Mouse (Mus musculus): Measurements from ENCODE around the gene Olfr1392. TPM values are rescaled to one million over a fixed set of nuclear protein-coding genes. Genes with fewer than 3 reads are reported as not detected.

The Olfr1392 gene
- polyA plus RNA-seq, 1 experiment from 2014 or later = not detected

DNA sequence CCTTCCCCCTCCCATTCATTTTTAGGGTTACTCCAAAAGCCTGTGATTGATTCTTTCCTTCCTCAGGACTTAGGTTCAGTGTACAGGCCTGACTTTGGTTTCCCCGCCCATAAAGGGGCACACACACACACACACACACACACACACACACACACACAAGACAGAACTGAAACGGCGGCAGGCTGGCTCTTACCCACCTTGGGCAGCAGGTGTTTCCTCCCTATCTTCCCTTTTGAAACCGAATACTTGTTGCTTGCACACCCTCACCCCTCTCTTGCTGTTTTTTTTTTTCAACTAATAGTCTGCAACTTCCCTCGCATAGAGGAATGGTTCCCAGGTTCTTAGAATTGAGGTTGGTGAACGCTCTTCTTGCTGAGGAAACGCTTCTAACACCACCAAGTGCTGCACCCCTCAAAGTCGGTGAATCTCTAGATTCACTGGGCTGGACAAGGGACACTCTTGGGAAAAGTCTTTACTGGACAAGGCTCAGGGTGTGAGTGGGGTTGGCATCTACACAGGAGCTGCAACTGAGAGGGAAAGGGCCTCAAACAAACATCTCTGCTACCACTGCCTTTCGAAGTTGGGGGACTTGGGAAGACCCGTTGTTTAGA, 35.2 kb upstream of the Olfr1392 start:
- Histone ChIP-seq H3K9ac (ENCODE audit: low read length) (peak overlapping the region; percentile 89), H3K4me1 (replicated peaks; ENCODE audit: control insufficient read depth, insufficient read depth) (peaks cover 31% of the 10 kb centered on the region), H3K9me3 (ENCODE audit: control insufficient read depth, low read length) (no peaks in the 10 kb centered on the region), H3K4me3 (ENCODE audit: low read depth, low read length) (peak overlapping the region; percentile 75), H3K4me2 (replicated peaks; ENCODE audit: low read depth) (peak overlapping the region; percentile 79), H3K27me3 (ENCODE audit: control insufficient read depth, insufficient read depth, low read length) (no peaks in the 10 kb centered on the region), H3K27ac (replicated peaks) (peak overlapping the region; percentile 98), H3K36me3 (ENCODE audit: control insufficient read depth, insufficient read depth, low read length) (peaks cover 9% of the 10 kb centered on the region; the same call in 1 of the 2 replicates)
- 12% methylated on average over 10 of the region's 10 CpGs for WGBS
- DNase-seq (ENCODE audit: low spot score) (peak; percentile 34), ATAC-seq (ENCODE audit: low FRiP score, low TSS enrichment) (no peak)
- no peak for TF ChIP-seq EP300 (optimal IDR thresholded peaks at IDR 0.05)
- TF ChIP-seq CTCF (IDR thresholded peaks at IDR 0.05; ENCODE audit: low read depth) = no peak

DNA sequence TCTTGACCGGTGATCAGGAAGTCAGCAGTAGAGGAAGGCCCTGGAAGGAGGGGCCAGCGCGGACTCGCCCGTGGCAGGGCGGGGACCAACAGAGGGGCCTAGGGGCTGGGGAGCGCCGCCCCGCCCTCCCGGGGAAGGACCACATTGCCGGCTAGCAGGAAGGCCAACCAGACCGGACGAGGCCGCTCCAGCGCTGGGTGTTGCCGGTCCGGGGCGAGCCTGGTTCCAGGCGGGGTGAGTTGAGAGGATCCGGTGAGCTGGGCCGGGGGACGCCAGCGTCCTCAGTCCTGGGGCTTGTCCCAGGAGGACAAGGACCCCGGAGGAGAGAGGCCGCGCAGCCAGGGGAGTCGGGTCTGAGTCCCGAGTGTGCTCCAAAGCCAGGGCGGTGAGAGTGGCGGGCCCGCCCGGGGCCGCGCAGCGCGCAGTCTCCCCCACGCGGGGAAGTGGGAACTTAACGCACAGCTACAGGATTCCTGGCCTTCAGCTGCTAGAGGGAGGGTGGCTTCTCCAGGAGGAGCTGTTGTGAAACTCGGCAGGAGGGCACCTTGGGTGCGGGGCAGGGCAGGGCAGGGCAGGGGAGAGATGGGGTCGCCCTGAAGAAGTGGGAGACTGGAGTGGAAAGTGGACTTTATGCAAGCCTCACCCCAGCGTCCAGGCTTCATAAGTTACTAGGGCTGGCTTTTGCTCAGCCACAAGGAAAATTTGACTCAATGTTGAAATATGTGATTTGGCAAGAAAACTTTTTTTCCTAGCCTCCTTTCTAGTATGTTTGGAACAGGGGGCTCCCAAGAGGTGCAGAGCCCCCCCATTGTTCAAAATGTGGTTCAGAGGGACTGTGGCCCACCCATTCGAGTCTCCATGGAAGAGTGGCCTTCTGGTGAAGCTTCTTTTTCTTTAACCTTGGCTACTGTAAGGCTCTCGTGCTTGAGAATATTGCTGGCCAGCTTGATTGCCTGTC, 34.4 kb upstream of the Olfr1392 start:
- DNase-seq (ENCODE audit: low spot score) (peak; percentile 93), ATAC-seq (ENCODE audit: low FRiP score, low TSS enrichment) (peak; percentile 95)
- Histone ChIP-seq H3K36me3 (ENCODE audit: control insufficient read depth, insufficient read depth, low read length) (peaks cover 9% of the 10 kb centered on the region), H3K9me3 (ENCODE audit: control insufficient read depth, low read length) (no peaks in the 10 kb centered on the region), H3K4me2 (replicated peaks; ENCODE audit: low read depth) (peak overlapping the region; percentile 79), H3K4me3 (ENCODE audit: low read depth, low read length) (peak overlapping the region; percentile 75), H3K4me1 (replicated peaks; ENCODE audit: control insufficient read depth, insufficient read depth) (peaks cover 27% of the 10 kb centered on the region), H3K9ac (ENCODE audit: low read length) (peak overlapping the region; percentile 89), H3K27me3 (ENCODE audit: control insufficient read depth, insufficient read depth, low read length) (no peaks in the 10 kb centered on the region), H3K27ac (replicated peaks) (peak overlapping the region; percentile 98)
- no peak for TF ChIP-seq EP300 (optimal IDR thresholded peaks at IDR 0.05)
- TF ChIP-seq CTCF (IDR thresholded peaks at IDR 0.05; ENCODE audit: low read depth) = peak; percentile 67
- 2% methylated on average over 43 of the region's 45 CpGs for WGBS

DNA sequence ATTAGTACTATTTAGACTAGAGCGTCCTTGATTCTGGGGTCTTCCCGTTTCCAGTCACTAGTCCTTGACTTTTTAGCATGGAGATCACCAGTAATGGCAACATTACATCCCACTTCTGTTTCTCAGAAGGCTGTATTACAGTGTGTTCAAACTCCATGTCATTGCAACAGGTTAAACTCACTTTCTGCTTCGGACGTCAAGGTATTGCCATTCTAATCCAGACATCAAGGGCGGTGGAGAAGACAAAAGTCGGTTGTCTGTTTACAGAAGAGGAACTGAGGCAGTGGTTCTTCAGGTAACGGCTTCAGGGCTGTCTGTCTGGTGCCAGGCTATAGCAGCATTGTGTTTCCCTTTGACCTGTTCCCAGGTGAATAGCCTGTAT, 33.7 kb upstream of the Olfr1392 start:
- WGBS = 40% methylated on average over 7 of the region's 7 CpGs
- Histone ChIP-seq H3K4me3 (ENCODE audit: low read depth, low read length) (peak overlapping the region; percentile 75), H3K36me3 (ENCODE audit: control insufficient read depth, insufficient read depth, low read length) (peaks cover 9% of the 10 kb centered on the region), H3K9ac (ENCODE audit: low read length) (peak overlapping the region; percentile 89), H3K9me3 (ENCODE audit: control insufficient read depth, low read length) (no peaks in the 10 kb centered on the region), H3K27me3 (ENCODE audit: control insufficient read depth, insufficient read depth, low read length) (no peaks in the 10 kb centered on the region), H3K4me1 (replicated peaks; ENCODE audit: control insufficient read depth, insufficient read depth) (peaks cover 26% of the 10 kb centered on the region), H3K27ac (replicated peaks) (peak overlapping the region; percentile 98), H3K4me2 (replicated peaks; ENCODE audit: low read depth) (peak overlapping the region; percentile 79)
- DNase-seq (ENCODE audit: low spot score) (no peak), ATAC-seq (ENCODE audit: low FRiP score, low TSS enrichment) (no peak)
- no peak for TF ChIP-seq CTCF (IDR thresholded peaks at IDR 0.05; ENCODE audit: low read depth)
- TF ChIP-seq EP300 (optimal IDR thresholded peaks at IDR 0.05) = no peak

DNA sequence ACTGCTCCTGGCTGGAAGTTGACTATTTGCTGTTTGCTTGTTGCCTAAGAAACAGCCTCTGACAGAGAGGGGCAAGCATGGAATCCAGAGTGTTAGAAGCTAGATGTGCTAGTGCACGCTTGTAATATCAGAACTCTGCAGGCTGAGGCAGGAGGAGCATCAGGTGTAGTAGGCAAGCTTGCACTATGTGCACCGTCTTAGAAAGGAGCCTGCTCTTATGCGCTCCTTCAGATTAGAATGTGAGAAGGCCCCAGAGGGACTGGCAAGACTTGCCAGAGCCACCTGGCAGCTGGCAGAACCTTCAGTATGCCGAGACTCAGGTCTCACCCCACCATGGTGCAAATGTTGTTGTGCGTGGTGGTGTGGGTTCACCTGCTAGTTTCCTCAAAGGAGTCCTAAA, 33.0 kb upstream of the Olfr1392 start:
- H3K4me3 ChIP-seq (ENCODE audit: low read depth, low read length) = no peak overlapping the region
- H3K9ac ChIP-seq (ENCODE audit: low read length) = no peak overlapping the region
- H3K4me2 ChIP-seq (replicated peaks; ENCODE audit: low read depth) = peak overlapping the region; percentile 0; the same call in 1 of the 2 replicates
- TF ChIP-seq CTCF (IDR thresholded peaks at IDR 0.05; ENCODE audit: low read depth) (no peak), EP300 (optimal IDR thresholded peaks at IDR 0.05) (no peak)
- no peaks in the 10 kb centered on the region for H3K9me3 ChIP-seq (ENCODE audit: control insufficient read depth, low read length)
- no peaks in the 10 kb centered on the region for H3K27me3 ChIP-seq (ENCODE audit: control insufficient read depth, insufficient read depth, low read length)
- peaks cover 9% of the 10 kb centered on the region for H3K36me3 ChIP-seq (ENCODE audit: control insufficient read depth, insufficient read depth, low read length)
- no peak for DNase-seq (ENCODE audit: low spot score)
- no peak overlapping the region for H3K27ac ChIP-seq (replicated peaks)
- ATAC-seq (ENCODE audit: low FRiP score, low TSS enrichment) = no peak
- 80% methylated on average over 5 of the region's 5 CpGs for WGBS
- peaks cover 20% of the 10 kb centered on the region for H3K4me1 ChIP-seq (replicated peaks; ENCODE audit: control insufficient read depth, insufficient read depth)

DNA sequence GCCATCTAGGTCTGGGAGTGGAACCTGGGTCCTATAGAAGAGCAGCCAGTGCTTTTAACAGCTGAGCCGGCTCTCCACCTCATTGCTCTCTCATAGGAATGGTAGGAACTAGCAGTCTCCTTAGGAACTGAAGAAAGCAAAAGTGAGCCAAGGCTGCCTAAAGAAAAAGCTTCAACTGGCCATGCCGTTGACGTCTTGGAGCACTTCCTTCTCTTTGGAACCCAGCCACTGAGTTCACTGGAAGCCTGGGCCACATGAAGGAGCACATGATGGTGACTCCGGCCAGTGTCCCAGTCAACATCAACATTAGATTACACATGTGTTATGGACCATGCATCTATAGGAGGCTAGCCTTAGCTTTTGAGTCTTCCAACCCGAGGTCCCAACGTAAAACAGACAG, 32.0 kb upstream of the Olfr1392 start:
- H3K4me3 ChIP-seq (ENCODE audit: low read depth, low read length) = no peak overlapping the region
- WGBS = 74% methylated on average over 6 of the region's 6 CpGs
- DNase-seq (ENCODE audit: low spot score) (no peak), ATAC-seq (ENCODE audit: low FRiP score, low TSS enrichment) (no peak)
- peaks cover 9% of the 10 kb centered on the region for H3K36me3 ChIP-seq (ENCODE audit: control insufficient read depth, insufficient read depth, low read length)
- H3K4me2 ChIP-seq (replicated peaks; ENCODE audit: low read depth) = no peak overlapping the region
- no peak overlapping the region for H3K27ac ChIP-seq (replicated peaks)
- no peak overlapping the region for H3K9ac ChIP-seq (ENCODE audit: low read length)
- H3K4me1 ChIP-seq (replicated peaks; ENCODE audit: control insufficient read depth, insufficient read depth) = peaks cover 14% of the 10 kb centered on the region; the same call in 1 of the 2 replicates
- H3K27me3 ChIP-seq (ENCODE audit: control insufficient read depth, insufficient read depth, low read length) = no peaks in the 10 kb centered on the region
- TF ChIP-seq CTCF (IDR thresholded peaks at IDR 0.05; ENCODE audit: low read depth) (no peak), EP300 (optimal IDR thresholded peaks at IDR 0.05) (no peak)
- no peaks in the 10 kb centered on the region for H3K9me3 ChIP-seq (ENCODE audit: control insufficient read depth, low read length)

All from stomach, postnatal 0 days (tissue).